Mouse (Mus musculus) stomach, postnatal 0 days (tissue): ENCODE results near the gene C6.

Experiments
- CTCF ChIP-seq: IDR thresholded peaks from 2 replicates; pipeline ENCODE4 v1.5.1; 2016; ENCODE audit warnings: antibody characterized with exemption, low read depth, mild to moderate bottlenecking, moderate library complexity
- EP300 ChIP-seq: optimal IDR thresholded peaks from 2 replicates; pipeline ENCODE3; 2016; ENCODE audit warnings: antibody characterized with exemption

DNA sequence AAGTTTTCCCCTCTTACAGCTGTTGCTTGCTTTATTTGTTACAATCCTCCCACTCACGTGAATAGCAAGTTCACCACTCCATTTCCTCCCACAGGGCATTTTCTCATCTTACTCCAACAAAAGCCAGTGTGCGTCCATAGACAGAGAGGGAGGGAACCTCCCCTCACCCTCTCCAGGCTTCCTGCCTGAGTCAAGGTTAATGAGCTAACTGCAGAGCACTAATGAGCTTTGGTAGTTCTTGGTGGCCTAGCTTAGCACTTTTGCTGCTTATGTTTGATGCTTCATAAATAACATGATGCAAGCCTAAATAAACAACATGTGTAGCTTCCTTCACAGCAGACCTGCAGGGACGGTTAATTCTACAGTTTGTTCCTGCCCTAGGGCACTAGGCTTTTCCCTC lies 63.4 kb downstream of the C6 start:
- TF ChIP-seq CTCF: no peak
- TF ChIP-seq EP300: no peak
